Mouse (Mus musculus) neural tube, embryonic 13.5 days (tissue): Measurements from ENCODE around the gene Ncl. TPM values are rescaled to one million over a fixed set of nuclear protein-coding genes. Genes with fewer than 3 reads are reported as not detected.

ENCODE experiments used
- ATAC-seq: fragments of 200-750 bp; cut with Nextera tagmentation; 2 replicates; pipeline ENCODE4 v1.8.0; 2017; ENCODE audit warnings: low read depth, mild to moderate bottlenecking, moderate TSS enrichment, moderate library complexity
- H3K27ac ChIP-seq: fragments of 300-500 bp; sonication (generic); replicated peaks from 2 replicates; pipeline ENCODE4 v1.5.1; 2015; ENCODE audit warnings: moderate library complexity, mild to moderate bottlenecking, inconsistent platforms
- H3K27me3 ChIP-seq: fragments of 300-500 bp; sonication (generic); 2 replicates; pipeline ENCODE4 v1.6.1; 2015; ENCODE audit warnings: mild to moderate bottlenecking, inconsistent platforms
- H3K36me3 ChIP-seq: fragments of 300-500 bp; sonication (generic); 2 replicates; pipeline ENCODE4 v1.6.1; 2015; ENCODE audit warnings: mild to moderate bottlenecking, inconsistent platforms
- H3K4me1 ChIP-seq: fragments of 300-500 bp; sonication (generic); replicated peaks from 2 replicates; pipeline ENCODE4 v1.6.1; 2015; ENCODE audit warnings: inconsistent platforms
- H3K4me2 ChIP-seq: fragments of 300-500 bp; sonication (generic); 2 replicates; pipeline ENCODE4 v1.6.1; 2015; ENCODE audit warnings: inconsistent platforms, mild to moderate bottlenecking, moderate library complexity
- H3K4me3 ChIP-seq: fragments of 300-500 bp; sonication (generic); 2 replicates; pipeline ENCODE4 v1.5.1; 2015; ENCODE audit warnings: mild to moderate bottlenecking, inconsistent platforms
- H3K9ac ChIP-seq: fragments of 300-500 bp; sonication (generic); 2 replicates; pipeline ENCODE4 v1.6.1; 2015; ENCODE audit warnings: moderate library complexity, mild to moderate bottlenecking, inconsistent platforms
- H3K9me3 ChIP-seq: fragments of 300-500 bp; sonication (generic); 2 replicates; pipeline ENCODE4 v1.6.1; 2016; ENCODE audit warnings: inconsistent platforms
- WGBS: fragments of 180-500 bp; shearing (Covaris S2); methylation state at CpG from one replicate; pipeline ENCODE4 v1.1.7; 2015; 5-methylcytosine and 5-hydroxymethylcytosine counted together
- polyA plus RNA-seq: library from polyadenylated mRNA; unstranded; fragments of >200 nt; fragmentation: Nextera tagmentation; extraction: Ambion mirVana; gene quantifications from 2 replicates; pipeline ENCODE4 v1.2.1, GENCODE M21; 2015

The Ncl gene
- polyA plus RNA-seq, 1 experiment from 2014 or later, result 213 TPM

DNA sequence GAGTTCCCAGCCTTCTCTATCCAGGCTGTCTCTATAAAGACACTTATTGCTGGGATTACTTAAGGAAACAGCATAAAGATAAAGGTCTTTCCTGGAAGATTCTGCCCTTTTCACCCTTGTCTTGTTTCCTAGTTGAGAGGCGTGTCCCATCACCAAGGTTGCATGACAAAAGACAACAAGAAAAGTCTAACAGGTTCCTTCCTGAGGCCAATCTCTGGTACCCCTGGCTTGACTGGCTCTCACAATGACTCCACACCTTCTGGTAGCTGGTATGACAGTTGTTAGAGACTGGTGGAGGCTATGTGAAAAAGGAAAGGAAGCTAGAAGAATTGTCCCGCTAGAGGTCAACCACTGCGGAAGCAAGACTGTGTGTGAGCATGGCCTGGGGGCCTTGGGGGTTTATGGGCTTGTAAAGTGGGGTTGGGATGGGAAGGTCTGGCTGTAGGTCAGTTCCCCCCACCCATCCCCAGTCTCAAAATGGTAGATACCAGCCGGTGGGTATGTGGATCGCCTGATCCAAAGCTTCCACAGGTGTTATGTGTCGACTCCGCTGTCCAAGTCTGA, 49.8 kb downstream of the Ncl start:
- Histone ChIP-seq H3K4me3 (no peak overlapping the region), H3K4me2 (no peak overlapping the region), H3K27ac (no peak overlapping the region), H3K27me3 (peaks cover 24% of the 10 kb centered on the region), H3K4me1 (peaks cover 9% of the 10 kb centered on the region), H3K9ac (no peak overlapping the region), H3K9me3 (no peaks in the 10 kb centered on the region), H3K36me3 (no peaks in the 10 kb centered on the region)
- ATAC-seq, result no peak
- WGBS, result 90% methylated on average over 7 of the region's 7 CpGs

DNA sequence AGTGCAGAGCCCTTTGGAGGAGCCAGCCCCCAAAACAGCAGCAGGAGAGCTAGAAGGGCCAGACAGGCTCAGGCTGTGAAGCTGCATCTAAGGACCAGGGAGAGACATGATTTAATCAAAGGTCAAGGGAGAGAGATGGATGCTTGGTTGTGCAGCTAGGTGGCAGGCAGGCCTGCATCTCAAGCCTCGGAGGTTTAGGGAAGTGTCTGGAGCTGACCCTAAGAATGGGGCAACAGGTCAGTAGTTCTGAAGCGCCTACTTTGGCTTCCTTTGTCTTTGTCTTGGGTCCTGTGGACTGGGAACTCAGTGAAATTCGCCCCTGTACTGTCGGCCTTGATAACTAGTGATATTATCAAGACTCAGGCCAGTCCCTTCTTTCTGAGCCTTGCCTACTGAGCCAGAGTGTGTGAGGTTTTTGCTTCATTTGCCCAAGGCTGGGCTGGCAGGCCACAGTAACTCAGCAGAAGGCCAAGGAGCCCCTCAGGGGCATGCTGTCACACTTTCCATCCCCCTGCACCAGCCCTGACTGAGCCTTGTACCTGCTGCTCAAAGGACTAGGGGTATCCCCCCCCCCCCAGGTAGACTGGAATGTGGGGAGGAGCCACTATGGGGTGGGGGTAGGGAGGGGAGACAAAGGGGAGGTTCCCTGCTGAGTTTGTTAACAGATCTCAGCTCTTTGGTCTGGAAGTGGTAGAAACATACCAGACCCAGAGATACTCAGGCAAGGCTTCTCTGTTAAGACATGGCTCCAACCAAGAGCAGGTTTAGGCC, 51.1 kb downstream of the Ncl start:
- Histone ChIP-seq H3K27me3 (peaks cover 37% of the 10 kb centered on the region), H3K9me3 (no peaks in the 10 kb centered on the region), H3K27ac (no peak overlapping the region), H3K4me2 (no peak overlapping the region), H3K9ac (no peak overlapping the region), H3K4me3 (no peak overlapping the region), H3K4me1 (peaks cover 16% of the 10 kb centered on the region), H3K36me3 (no peaks in the 10 kb centered on the region)
- ATAC-seq, result no peak
- 27% methylated on average over 4 of the region's 4 CpGs for WGBS

- Histone ChIP-seq H3K36me3 (no peaks in the 10 kb centered on the region), H3K9me3 (no peaks in the 10 kb centered on the region), H3K27ac (no peak overlapping the region), H3K4me1 (peaks cover 21% of the 10 kb centered on the region), H3K4me2 (no peak overlapping the region), H3K9ac (no peak overlapping the region), H3K4me3 (no peak overlapping the region), H3K27me3 (peaks cover 45% of the 10 kb centered on the region)
- no peak for ATAC-seq
- WGBS, result 85% methylated on average over 7 of the region's 7 CpGs
Measured at GRCm38 (mm10) chr1:86307177-86307762, 51.9 kb downstream of the Ncl start.

- no peak overlapping the region for H3K9ac ChIP-seq
- H3K4me3 ChIP-seq, result no peak overlapping the region
- no peak overlapping the region for H3K4me2 ChIP-seq
- H3K27ac ChIP-seq, result no peak overlapping the region
- no peak for ATAC-seq
- H3K4me1 ChIP-seq, result peaks cover 21% of the 10 kb centered on the region
- no peaks in the 10 kb centered on the region for H3K9me3 ChIP-seq
- no peaks in the 10 kb centered on the region for H3K36me3 ChIP-seq
- WGBS, result 87% methylated on average over 3 of the region's 3 CpGs
- peaks cover 51% of the 10 kb centered on the region for H3K27me3 ChIP-seq
Measured at GRCm38 (mm10) chr1:86306686-86307085, 52.5 kb downstream of the Ncl start.

- WGBS, result 2% methylated on average over 16 of the region's 16 CpGs
- Histone ChIP-seq H3K27ac (no peak overlapping the region), H3K4me3 (peak overlapping the region; percentile 68), H3K4me1 (peaks cover 12% of the 10 kb centered on the region), H3K9ac (peak overlapping the region; percentile 77), H3K36me3 (no peaks in the 10 kb centered on the region), H3K27me3 (peaks cover 61% of the 10 kb centered on the region), H3K4me2 (peak overlapping the region; percentile 99), H3K9me3 (no peaks in the 10 kb centered on the region)
- 0 out of 2 replicates have a peak, but pooled peaks have one; percentile 2 for ATAC-seq
Measured at GRCm38 (mm10) chr1:86303873-86304250, 55.3 kb downstream of the Ncl start.

- peak overlapping the region; percentile 99 for H3K4me2 ChIP-seq
- under 1% methylated on average over 65 of the region's 65 CpGs for WGBS
- H3K9ac ChIP-seq, result peak overlapping the region; percentile 77
- H3K4me3 ChIP-seq, result peak overlapping the region; percentile 68
- no peaks in the 10 kb centered on the region for H3K36me3 ChIP-seq
- ATAC-seq, result peak; percentile 83
- peaks cover 61% of the 10 kb centered on the region for H3K27me3 ChIP-seq
- H3K27ac ChIP-seq, result no peak overlapping the region
- no peaks in the 10 kb centered on the region for H3K9me3 ChIP-seq
- peaks cover 12% of the 10 kb centered on the region for H3K4me1 ChIP-seq
Measured at GRCm38 (mm10) chr1:86303063-86303872, 55.9 kb downstream of the Ncl start.

DNA sequence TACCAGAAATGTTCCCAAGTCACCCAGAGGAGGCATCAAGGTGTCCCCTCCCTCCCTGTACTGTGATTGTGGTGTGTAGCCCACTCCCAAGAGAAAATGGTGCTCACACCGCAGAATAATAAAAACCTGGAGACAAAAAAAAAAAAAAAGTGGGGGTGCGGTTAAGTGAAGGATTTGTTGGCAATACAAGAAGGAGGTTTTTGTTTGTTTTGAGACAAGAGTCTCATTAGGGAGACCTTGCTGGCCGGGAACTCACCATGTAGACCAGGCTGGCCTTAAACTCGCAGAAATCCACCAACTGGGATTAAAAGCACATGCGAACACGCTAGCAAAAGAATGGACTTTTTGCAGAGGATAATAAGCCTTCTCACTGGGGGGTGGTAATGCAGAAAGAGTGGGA, 56.7 kb downstream of the Ncl start, which contains the start of gene B3gnt7:
Gene B3gnt7 (plus strand): TSS at position 301 of the 400 bp plus-strand sequence.
- H3K4me2 ChIP-seq, result peak within 1 kb of the TSS; percentile 99
- ATAC-seq, result no peak
- no peak within 1 kb of the TSS for H3K27ac ChIP-seq
- H3K9me3 ChIP-seq, result no peaks in the 10 kb centered on the region
- peaks cover 61% of the 10 kb centered on the region for H3K27me3 ChIP-seq
- H3K4me1 ChIP-seq, result peaks cover 12% of the 10 kb centered on the region
- no peaks in the 10 kb centered on the region for H3K36me3 ChIP-seq
- 10% methylated on average over 6 of the region's 6 CpGs for WGBS
- peak within 1 kb of the TSS; percentile 77 for H3K9ac ChIP-seq
- H3K4me3 ChIP-seq, result peak within 1 kb of the TSS; percentile 68

DNA sequence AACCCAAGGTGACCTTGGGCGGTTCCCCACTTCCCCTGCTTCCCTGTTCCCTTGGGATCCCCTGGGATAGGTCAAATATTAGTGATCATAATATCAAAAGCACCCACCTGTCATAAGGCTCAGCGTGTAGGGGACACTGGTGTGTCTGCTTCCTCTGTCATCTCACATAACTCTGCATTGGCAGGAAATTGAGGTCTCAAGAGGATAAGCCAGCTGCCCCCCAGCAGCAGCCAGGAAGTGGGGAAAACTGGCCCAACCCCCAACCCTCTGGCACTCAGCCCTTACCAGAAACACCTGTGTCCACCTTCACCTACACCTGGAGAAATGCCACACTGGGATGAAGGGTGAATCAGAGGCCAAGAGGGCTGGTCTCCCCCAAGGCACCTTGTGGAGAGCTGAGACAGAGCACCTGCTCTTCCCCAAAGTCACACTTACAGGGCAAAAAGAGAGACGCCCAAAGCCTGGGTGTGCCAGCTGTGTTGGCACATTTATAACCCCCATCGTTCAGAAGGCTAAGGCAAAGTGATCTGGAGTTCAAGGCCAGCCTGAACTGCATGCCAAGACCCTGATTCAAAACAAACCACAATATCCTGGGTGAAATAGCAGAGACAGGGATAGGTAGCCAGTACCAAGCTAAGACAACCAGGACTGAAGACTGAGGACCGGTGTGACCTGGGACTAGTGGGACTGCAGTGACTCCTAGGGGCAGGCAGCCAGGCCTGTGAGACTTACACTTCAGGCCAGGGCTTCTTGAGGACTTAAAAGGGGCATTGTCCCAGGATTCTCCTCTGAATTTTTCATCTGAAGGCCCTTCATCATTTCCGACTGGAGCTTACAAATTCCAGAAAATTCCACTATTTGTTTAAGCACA, 57.7 kb downstream of the Ncl start:
- ATAC-seq, result no peak
- Histone ChIP-seq H3K27me3 (peaks cover 61% of the 10 kb centered on the region), H3K36me3 (no peaks in the 10 kb centered on the region), H3K4me3 (no peak overlapping the region), H3K4me2 (no peak overlapping the region), H3K27ac (no peak overlapping the region), H3K4me1 (peaks cover 12% of the 10 kb centered on the region), H3K9ac (no peak overlapping the region), H3K9me3 (no peaks in the 10 kb centered on the region)
- WGBS, result 50% methylated on average over 6 of the region's 6 CpGs

DNA sequence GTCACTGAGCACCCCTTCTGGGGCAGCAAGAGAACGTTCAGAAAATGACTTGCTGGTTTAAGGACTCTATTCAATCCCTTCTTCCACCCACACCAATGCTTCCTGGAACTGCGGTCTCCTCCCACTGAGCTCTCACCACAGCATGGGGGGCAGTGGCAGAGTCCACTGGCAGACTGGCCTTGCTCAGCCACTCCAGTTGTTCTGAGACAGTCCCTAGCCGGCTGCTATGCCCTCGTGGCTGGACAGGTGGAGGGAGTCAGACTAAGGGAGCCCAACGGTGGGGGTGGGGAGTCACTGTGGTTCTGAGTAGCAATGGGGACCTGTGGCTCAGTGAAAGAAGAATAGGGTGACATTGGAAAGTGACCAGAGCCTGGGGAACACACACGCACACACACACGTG, 58.5 kb downstream of the Ncl start:
- H3K9me3 ChIP-seq, result no peaks in the 10 kb centered on the region
- no peak overlapping the region for H3K9ac ChIP-seq
- peaks cover 12% of the 10 kb centered on the region for H3K4me1 ChIP-seq
- H3K27me3 ChIP-seq, result peaks cover 55% of the 10 kb centered on the region
- ATAC-seq, result no peak
- no peak overlapping the region for H3K27ac ChIP-seq
- H3K36me3 ChIP-seq, result no peaks in the 10 kb centered on the region
- H3K4me2 ChIP-seq, result no peak overlapping the region
- H3K4me3 ChIP-seq, result no peak overlapping the region
- WGBS, result 45% methylated on average over 7 of the region's 7 CpGs

- Histone ChIP-seq H3K27ac (no peak overlapping the region), H3K27me3 (peaks cover 49% of the 10 kb centered on the region), H3K4me3 (no peak overlapping the region), H3K36me3 (no peaks in the 10 kb centered on the region), H3K4me1 (peaks cover 12% of the 10 kb centered on the region), H3K9me3 (no peaks in the 10 kb centered on the region), H3K4me2 (no peak overlapping the region), H3K9ac (no peak overlapping the region)
- WGBS, result 15% methylated on average over 2 of the region's 2 CpGs
- ATAC-seq, result no peak
Measured at GRCm38 (mm10) chr1:86300093-86300492, 59.1 kb downstream of the Ncl start.
